ENCODE assay signal across 26 mouse cellular contexts in genomic region chr12:91665431-91665830, GRCm38 (mm10).
"Had no signal": no experiment of that assay in that cellular context is flagged by ENCODE, and none has a peak within 500 bp of the region (broad histone marks: within the 10 kb centered on the region; RNA-seq: fewer than 3 reads in every experiment).

No protein-coding gene starts in this region.

- DNase-seq: gastrocnemius, adult 2 months; gastrocnemius, postnatal 10 days; gastrocnemius, postnatal 25 days; heart, adult 11 months; heart, adult 2 months; heart, postnatal 14 days; heart, postnatal 36 days; kidney, adult 18-20 months; kidney, adult 8-10 months; kidney, postnatal 10 days; kidney, postnatal 25 days; kidney, postnatal 4 days; liver had no signal

- H3K4me3 ChIP-seq: gastrocnemius, adult 2 months; heart, adult 2 months; heart, embryonic 13.5 days; heart, embryonic 15.5 days; hindbrain, embryonic 10.5 days; hindbrain, embryonic 12.5 days; intestine, embryonic 15.5 days; layer of hippocampus, adult 2 months; left cerebral cortex, adult 2 months; limb, embryonic 10.5 days; limb, embryonic 12.5 days had no signal

- H3K36me3 ChIP-seq: heart, embryonic 13.5 days; heart, embryonic 15.5 days; hindbrain, embryonic 10.5 days; hindbrain, embryonic 12.5 days; intestine, embryonic 15.5 days; limb, embryonic 10.5 days; limb, embryonic 12.5 days had no signal

- H3K27me3 ChIP-seq: heart, embryonic 13.5 days; hindbrain, embryonic 12.5 days; intestine, embryonic 15.5 days; limb, embryonic 12.5 days had no signal

- H3K27ac ChIP-seq: gastrocnemius, adult 2 months; heart, adult 2 months; heart, embryonic 13.5 days; heart, embryonic 15.5 days; hindbrain, embryonic 10.5 days; hindbrain, embryonic 12.5 days; hindbrain, embryonic 14.5 days; intestine, embryonic 15.5 days; layer of hippocampus, adult 2 months; left cerebral cortex, adult 2 months; limb, embryonic 10.5 days; limb, embryonic 12.5 days had no signal

- ATAC-seq: hindbrain, embryonic 16.5 days; inflammation-experienced regulatory T-cells, adult 6 months; intestine, embryonic 15.5 days; intestine, postnatal 0 days had no signal

- H3K4me1 ChIP-seq: hindbrain, embryonic 12.5 days; limb, embryonic 10.5 days had no signal
